Mouse (Mus musculus) megakaryocyte, embryonic 14.5 days (primary cell): ENCODE results near the gene Prpf19. TPM values are rescaled to one million over a fixed set of nuclear protein-coding genes. Genes with fewer than 3 reads are reported as not detected.

Source experiments
- H3K27me3 ChIP-seq: replicated peaks from 2 replicates; pipeline ENCODE3; 2012; ENCODE audit warnings: inconsistent platforms
- H3K36me3 ChIP-seq: replicated peaks from 2 replicates; pipeline ENCODE3; 2012; ENCODE audit warnings: low read length, inconsistent platforms, mixed read lengths
- H3K4me1 ChIP-seq: 2 replicates; pipeline ENCODE4 v1.6.1; 2012; ENCODE audit warnings: inconsistent platforms
- H3K4me3 ChIP-seq: replicated peaks from 2 replicates; pipeline ENCODE3; 2012; ENCODE audit warnings: moderate library complexity, mild to moderate bottlenecking, inconsistent platforms
- H3K9me3 ChIP-seq: 2 replicates; pipeline ENCODE4 v1.6.1; 2012; ENCODE audit warnings: inconsistent platforms
- FLI1 ChIP-seq: IDR thresholded peaks from 2 replicates; pipeline ENCODE4 v1.6.1; 2012; ENCODE audit warnings: low read length, inconsistent platforms, mixed read lengths
- GATA1 ChIP-seq: IDR thresholded peaks from 3 replicates; pipeline ENCODE4 v1.6.1; 2012; ENCODE audit warnings: mixed read lengths, low read length, inconsistent platforms, borderline replicate concordance
- polyA plus RNA-seq: library from polyadenylated mRNA; stranded (reverse); fragments of >175 nt; gene quantifications from 2 replicates; pipeline ENCODE4 v1.2.3, GENCODE M21; 2012; ENCODE audit warnings: low replicate concordance; ENCODE audit not compliant: insufficient read depth

Gene Prpf19
- polyA plus RNA-seq, 1 experiment: 54.8 TPM

DNA sequence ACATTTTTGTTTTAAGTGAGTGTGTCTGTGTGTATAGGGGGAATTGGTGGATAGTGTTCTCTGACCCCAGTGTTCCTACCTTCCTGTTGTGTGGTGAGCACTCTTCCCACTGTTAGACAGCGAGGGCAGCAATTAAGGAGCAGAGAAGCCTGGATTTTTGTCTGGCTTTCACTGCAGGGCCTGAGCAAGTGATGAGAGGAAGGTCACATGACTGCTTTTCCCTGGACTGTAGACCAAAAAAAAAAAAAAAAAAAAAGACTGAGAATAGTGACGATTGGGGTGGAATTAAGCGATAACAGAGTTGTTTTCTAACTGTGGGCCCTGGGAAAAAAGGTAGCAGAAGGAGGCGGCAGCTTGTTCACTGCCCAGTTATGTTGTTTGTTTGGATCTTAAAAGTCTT, 31.6 kb downstream of the Prpf19 start:
- peaks cover 21% of the 10 kb centered on the region for H3K27me3 ChIP-seq
- peaks cover 11% of the 10 kb centered on the region for H3K9me3 ChIP-seq
- no peak overlapping the region for H3K4me3 ChIP-seq
- no peaks in the 10 kb centered on the region for H3K36me3 ChIP-seq
- no peaks in the 10 kb centered on the region; the same call in 1 of the 2 replicates for H3K4me1 ChIP-seq
- no peak for TF ChIP-seq GATA1
- no peak for TF ChIP-seq FLI1

DNA sequence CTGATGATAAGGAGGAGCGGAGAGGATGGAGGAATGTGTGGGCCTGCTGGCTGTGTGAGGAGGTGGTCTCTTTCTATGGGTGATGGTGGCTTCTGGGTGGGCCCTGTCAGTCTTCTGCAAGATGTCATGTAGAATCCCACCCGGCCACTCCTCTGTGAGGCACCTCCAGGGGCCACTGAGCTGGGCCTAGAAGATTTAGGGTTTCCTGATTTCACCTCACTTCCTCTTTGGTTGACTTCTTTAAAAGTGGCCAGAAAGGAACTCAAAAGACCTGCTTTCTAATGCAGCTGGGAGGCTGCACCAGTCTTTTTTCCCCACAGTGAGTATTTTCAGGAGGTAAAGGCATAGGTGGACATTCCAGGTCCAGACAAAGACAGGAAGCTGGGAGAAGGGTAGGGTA, 35.6 kb downstream of the Prpf19 start:
- TF ChIP-seq GATA1: no peak
- TF ChIP-seq FLI1: no peak
- Histone ChIP-seq H3K36me3 (no peaks in the 10 kb centered on the region), H3K4me3 (no peak overlapping the region), H3K4me1 (no peaks in the 10 kb centered on the region), H3K9me3 (peaks cover 13% of the 10 kb centered on the region), H3K27me3 (peaks cover 32% of the 10 kb centered on the region)

- H3K27me3 ChIP-seq: peaks cover 36% of the 10 kb centered on the region
- H3K36me3 ChIP-seq: no peaks in the 10 kb centered on the region
- H3K9me3 ChIP-seq: peaks cover 15% of the 10 kb centered on the region
- no peak overlapping the region for H3K4me3 ChIP-seq
- peaks cover 8% of the 10 kb centered on the region for H3K4me1 ChIP-seq
- TF ChIP-seq GATA1: no peak
- no peak for TF ChIP-seq FLI1
Measured at GRCm38 (mm10) chr19:10935029-10935428, 40.0 kb downstream of the Prpf19 start.

DNA sequence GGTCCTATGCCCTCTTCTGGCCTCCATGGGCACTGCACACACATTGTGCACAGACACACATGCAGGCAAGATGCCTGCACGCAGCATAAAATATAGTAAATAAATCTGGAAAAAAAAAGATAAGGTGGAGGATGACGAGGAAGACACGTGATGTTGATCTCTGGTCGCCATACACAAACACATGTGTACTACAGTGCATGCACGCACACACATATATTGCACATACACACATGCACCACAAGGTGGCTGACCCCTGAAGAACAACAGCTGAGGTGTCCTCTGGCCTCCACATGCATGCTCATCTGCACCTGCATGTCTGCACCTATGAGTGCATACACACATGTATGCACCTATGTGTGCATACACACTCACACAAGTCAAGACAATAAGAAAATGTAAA, 41.0 kb downstream of the Prpf19 start:
- Histone ChIP-seq H3K27me3 (peaks cover 31% of the 10 kb centered on the region), H3K9me3 (peaks cover 14% of the 10 kb centered on the region), H3K36me3 (peaks cover 9% of the 10 kb centered on the region), H3K4me1 (peaks cover 16% of the 10 kb centered on the region), H3K4me3 (peak overlapping the region; percentile 75)
- TF ChIP-seq FLI1: no peak
- TF ChIP-seq GATA1: no peak

DNA sequence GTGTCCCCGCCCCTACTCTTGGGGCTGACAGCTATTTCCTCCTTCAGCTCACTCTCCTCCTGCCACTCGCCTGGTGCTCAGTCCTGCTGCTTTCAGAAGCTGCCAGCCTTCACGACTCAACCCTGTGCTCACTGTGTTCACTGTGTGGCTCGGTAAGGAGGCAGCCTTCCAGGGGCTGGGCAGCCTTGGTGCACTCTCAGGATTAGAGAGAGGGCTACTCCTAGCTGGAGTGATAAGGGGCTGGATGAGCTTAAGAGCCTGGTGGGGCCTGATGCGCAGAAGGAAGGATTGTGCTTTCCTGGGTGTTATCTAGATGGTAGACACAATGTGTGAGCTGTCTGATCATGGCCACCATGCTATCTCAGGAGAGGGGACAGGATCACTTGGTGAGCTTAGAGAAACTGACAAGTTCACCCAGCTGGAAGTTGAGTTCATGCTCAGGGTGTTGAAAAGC, 42.1 kb downstream of the Prpf19 start, which contains the start of gene Ptgdr2:
Gene Ptgdr2, plus strand, starts transcription at position 51 of the 454 bp plus-strand sequence.
- Histone ChIP-seq H3K27me3 (peaks cover 26% of the 10 kb centered on the region), H3K4me3 (peak within 1 kb of the TSS; percentile 75), H3K36me3 (peaks cover 19% of the 10 kb centered on the region), H3K4me1 (peaks cover 16% of the 10 kb centered on the region), H3K9me3 (peaks cover 5% of the 10 kb centered on the region; the same call in 1 of the 2 replicates)
- TF ChIP-seq GATA1: no peak
- no peak for TF ChIP-seq FLI1

DNA sequence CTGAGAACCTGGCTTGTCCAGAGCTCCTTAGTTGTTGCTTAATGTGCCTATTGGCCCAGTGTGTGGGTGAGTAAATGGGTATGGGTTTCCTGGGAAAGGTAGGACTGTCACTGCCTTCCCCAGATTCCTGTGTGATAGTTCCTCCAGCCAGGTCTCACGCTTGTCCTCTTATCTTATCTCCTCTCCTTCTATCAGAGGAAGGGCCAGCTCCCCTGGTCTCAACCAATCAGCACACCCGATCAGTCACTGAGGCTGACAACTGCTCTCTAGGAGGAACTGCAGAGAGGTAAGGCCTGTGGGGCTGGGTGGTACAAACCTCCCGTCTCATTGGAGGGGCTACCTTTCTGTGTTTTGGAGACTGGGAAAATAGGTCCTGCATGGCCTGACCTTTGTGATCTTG, 43.7 kb downstream of the Prpf19 start:
- peaks cover 26% of the 10 kb centered on the region for H3K27me3 ChIP-seq
- H3K4me3 ChIP-seq: no peak overlapping the region
- H3K9me3 ChIP-seq: peaks cover 5% of the 10 kb centered on the region; the same call in 1 of the 2 replicates
- peaks cover 35% of the 10 kb centered on the region for H3K36me3 ChIP-seq
- no peak for TF ChIP-seq GATA1
- TF ChIP-seq FLI1: no peak
- peaks cover 17% of the 10 kb centered on the region for H3K4me1 ChIP-seq

GRCm38 (mm10) chr19:10940097-10940800, 45.2 kb downstream of the Prpf19 start:
- Histone ChIP-seq H3K27me3 (peaks cover 18% of the 10 kb centered on the region), H3K4me3 (no peak overlapping the region), H3K4me1 (peaks cover 28% of the 10 kb centered on the region), H3K36me3 (peaks cover 50% of the 10 kb centered on the region), H3K9me3 (peaks cover 5% of the 10 kb centered on the region; the same call in 1 of the 2 replicates)
- TF ChIP-seq GATA1: no peak
- no peak for TF ChIP-seq FLI1

DNA sequence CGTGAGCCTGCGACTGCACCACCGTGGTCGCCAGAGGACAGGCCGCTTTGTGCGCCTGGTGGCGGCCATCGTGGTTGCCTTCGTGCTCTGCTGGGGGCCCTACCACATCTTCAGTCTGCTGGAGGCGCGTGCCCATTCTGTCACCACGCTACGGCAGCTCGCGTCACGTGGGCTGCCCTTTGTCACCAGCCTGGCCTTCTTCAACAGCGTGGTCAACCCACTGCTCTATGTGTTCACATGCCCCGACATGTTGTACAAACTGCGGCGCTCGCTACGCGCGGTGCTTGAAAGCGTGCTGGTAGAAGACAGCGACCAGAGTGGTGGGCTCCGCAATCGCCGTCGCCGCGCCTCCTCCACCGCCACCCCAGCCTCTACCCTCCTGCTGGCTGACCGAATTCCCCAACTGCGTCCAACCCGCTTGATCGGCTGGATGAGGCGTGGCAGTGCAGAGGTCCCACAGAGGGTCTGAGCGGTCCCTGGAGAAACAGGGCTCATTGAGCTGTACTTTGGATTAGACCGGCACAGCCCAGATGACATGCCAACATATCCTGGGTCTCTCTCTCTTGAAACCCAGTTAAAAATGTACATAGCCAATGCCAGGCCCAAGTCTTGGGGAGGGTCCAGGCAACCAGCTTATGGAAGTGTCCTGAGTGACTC, 45.9 kb downstream of the Prpf19 start:
- H3K9me3 ChIP-seq: peaks cover 4% of the 10 kb centered on the region; the same call in 1 of the 2 replicates
- peaks cover 18% of the 10 kb centered on the region for H3K27me3 ChIP-seq
- peaks cover 29% of the 10 kb centered on the region for H3K4me1 ChIP-seq
- H3K36me3 ChIP-seq: peaks cover 53% of the 10 kb centered on the region
- TF ChIP-seq FLI1: no peak
- no peak for TF ChIP-seq GATA1
- no peak overlapping the region for H3K4me3 ChIP-seq

- no peak for TF ChIP-seq GATA1
- TF ChIP-seq FLI1: no peak
- peaks cover 41% of the 10 kb centered on the region for H3K4me1 ChIP-seq
- H3K36me3 ChIP-seq: peaks cover 61% of the 10 kb centered on the region
- H3K9me3 ChIP-seq: no peaks in the 10 kb centered on the region
- H3K27me3 ChIP-seq: no peaks in the 10 kb centered on the region
- H3K4me3 ChIP-seq: no peak overlapping the region
Measured at GRCm38 (mm10) chr19:10943955-10944354, 48.9 kb downstream of the Prpf19 start.

DNA sequence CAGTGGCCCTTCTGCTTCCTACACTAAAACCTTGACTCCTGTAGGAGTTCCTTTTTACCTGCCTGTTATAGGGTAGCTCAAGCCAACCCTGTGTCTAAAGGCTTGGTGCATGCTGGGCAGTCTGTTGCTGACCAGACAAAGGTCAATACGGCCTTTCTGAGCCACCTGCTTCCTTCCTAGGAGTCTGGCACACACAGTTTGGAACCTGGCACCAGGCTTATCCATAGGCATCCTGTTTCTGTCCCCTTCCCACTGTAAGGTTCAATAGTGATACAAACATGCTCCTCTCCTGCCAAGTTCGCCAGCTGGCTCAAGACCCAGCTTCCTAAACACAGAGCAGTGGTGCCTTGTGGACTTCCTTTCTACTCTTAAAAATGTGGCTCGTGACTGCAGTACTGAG, 51.5 kb downstream of the Prpf19 start:
- Histone ChIP-seq H3K36me3 (peaks cover 48% of the 10 kb centered on the region), H3K4me3 (peak overlapping the region; percentile 95), H3K9me3 (no peaks in the 10 kb centered on the region), H3K4me1 (peaks cover 45% of the 10 kb centered on the region), H3K27me3 (peaks cover 2% of the 10 kb centered on the region)
- TF ChIP-seq GATA1: no peak
- no peak for TF ChIP-seq FLI1
